Mouse (Mus musculus) testis, postnatal 10 days (tissue): Measurements from ENCODE around the gene Gm4301.
A peak's percentile ranks its signal among the peaks of the same experiment; 100 is the strongest.
"Not testable (repeated sequence)": the region's sequence is repeated elsewhere in the genome, so short reads cannot be mapped to it uniquely, and the experiment has no call there.

Experiments used
- DNase-seq: peaks from one replicate; pipeline ENCODE4 v3.0.0; 2021; ENCODE audit warnings: low spot score

Gene Gm4301

DNA sequence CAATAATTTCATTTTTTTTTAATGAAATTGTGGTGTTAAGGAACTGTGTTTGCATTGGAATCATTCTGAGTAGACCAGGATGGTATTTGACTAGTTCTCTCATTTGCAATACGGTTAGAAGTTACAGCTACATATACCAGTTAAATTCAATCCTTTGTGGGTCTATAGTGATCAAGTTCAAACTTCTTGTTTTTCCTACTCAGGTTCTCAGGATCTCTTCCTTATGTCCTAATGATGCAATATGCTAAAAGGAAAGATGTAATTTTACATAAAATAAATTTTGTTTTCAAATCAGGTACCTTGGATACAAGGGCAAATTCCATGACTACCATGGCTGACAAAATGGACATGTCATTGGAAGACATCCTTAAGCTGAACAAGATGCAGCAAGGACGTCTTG lies at the start of gene Gm4301:
TSS of gene Gm4301 (plus strand) at position 301 of the 400 bp plus-strand sequence.
- not testable (repeated sequence) for DNase-seq

DNA sequence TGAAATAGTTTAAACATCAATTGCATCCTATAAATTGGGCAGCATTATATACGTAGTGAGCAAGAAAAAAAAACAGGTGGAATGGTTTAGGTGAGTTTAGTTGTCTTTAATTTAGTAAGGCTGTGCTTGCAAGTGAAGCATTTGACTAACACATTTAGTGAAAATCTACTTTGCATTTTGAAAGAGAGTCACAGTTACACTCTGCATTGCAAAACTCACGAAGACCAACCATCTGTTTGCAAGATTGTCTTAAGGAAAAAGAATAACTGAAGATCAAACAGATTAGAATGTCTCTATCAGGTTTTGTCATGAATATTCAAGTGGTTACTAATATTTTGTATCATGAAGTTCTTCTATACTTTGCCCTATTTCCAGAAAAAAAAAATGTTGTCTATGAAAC lies 39.4 kb upstream of the Gm4301 start:
- DNase-seq, result no peak

DNA sequence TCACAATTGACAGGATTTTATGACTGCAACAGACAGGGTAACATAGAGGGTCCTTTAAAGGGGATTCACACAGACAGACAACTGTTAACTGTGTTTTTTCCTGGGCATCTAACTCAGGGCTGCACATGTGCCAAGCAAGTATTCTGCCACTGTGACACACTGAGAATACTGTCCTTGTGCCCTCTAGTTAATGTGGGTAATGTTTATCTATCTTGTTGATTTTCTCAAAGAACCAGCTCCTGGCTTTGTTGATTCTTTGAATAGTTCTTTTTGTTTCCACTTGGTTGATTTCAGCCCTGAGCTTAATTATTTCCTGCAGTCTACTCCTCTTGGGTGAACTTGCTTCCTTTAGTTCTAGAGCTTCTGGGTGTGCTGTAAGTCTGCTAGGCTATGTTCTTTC lies 35.4 kb upstream of the Gm4301 start:
- not testable (repeated sequence) for DNase-seq

DNA sequence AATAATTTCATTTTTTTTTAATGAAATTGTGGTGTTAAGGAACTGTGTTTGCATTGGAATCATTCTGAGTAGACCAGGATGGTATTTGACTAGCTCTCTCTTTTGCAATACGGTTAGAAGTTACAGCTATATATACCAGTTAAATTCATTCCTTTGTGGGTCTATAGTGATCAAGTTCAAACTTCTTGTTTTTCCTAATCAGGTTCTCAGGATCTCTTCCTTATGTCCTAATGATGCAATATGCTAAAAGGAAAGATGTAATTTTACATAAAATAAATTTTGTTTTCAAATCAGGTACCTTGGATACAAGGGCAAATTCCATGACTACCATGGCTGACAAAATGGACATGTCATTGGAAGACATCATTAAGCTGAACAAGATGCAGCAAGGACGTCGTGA lies 5.1 kb downstream of the Gm4301 start, which contains the start of gene Gm4302:
TSS of gene Gm4302 (plus strand) at position 301 of the 400 bp plus-strand sequence.
- not testable (repeated sequence) for DNase-seq

DNA sequence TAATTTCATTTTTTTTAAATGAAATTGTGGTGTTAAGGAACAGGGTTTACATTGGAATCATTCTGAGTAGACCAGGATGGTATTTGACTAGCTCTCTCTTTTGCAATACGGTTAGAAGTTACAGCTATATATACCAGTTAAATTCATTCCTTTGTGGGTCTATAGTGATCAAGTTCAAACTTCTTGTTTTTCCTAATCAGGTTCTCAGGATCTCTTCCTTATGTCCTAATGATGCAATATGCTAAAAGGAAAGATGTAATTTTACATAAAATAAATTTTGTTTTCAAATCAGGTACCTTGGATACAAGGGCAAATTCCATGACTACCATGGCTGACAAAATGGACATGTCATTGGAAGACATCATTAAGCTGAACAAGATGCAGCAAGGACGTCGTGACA lies 10.2 kb downstream of the Gm4301 start, which contains the start of gene Gm4303:
TSS of gene Gm4303 (plus strand) at position 301 of the 400 bp plus-strand sequence.
- not testable (repeated sequence) for DNase-seq

DNA sequence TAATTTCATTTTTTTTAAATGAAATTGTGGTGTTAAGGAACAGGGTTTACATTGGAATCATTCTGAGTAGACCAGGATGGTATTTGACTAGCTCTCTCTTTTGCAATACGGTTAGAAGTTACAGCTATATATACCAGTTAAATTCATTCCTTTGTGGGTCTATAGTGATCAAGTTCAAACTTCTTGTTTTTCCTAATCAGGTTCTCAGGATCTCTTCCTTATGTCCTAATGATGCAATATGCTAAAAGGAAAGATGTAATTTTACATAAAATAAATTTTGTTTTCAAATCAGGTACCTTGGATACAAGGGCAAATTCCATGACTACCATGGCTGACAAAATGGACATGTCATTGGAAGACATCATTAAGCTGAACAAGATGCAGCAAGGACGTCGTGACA lies 15.3 kb downstream of the Gm4301 start, which contains the start of gene Gm4305:
TSS of gene Gm4305 (plus strand) at position 301 of the 400 bp plus-strand sequence.
- not testable (repeated sequence) for DNase-seq

DNA sequence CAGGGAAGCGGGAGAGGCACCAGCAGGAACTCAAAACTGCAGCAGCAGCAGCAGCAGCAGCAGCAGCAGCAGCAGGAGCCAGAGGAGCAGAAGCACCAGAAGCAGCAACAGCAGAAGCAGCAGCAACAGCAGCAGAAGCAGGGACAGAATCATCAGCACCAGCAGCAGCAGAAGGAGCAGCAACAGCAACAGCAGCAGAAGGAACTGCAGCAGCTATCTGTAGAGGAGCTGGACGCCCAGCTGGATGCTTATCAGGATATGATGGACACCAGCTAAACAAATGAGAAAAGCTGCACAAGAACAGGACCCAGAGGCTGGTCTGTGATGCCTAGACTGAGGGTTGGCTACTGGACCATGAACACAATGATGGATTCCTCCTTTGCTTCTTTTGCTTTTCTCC lies 21.4 kb downstream of the Gm4301 start:
- DNase-seq, result peak; percentile 40

DNA sequence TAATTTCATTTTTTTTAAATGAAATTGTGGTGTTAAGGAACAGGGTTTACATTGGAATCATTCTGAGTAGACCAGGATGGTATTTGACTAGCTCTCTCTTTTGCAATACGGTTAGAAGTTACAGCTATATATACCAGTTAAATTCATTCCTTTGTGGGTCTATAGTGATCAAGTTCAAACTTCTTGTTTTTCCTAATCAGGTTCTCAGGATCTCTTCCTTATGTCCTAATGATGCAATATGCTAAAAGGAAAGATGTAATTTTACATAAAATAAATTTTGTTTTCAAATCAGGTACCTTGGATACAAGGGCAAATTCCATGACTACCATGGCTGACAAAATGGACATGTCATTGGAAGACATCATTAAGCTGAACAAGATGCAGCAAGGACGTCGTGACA lies 25.6 kb downstream of the Gm4301 start, which contains the start of gene Gm4307:
TSS of gene Gm4307 (plus strand) at position 301 of the 400 bp plus-strand sequence.
- not testable (repeated sequence) for DNase-seq

DNA sequence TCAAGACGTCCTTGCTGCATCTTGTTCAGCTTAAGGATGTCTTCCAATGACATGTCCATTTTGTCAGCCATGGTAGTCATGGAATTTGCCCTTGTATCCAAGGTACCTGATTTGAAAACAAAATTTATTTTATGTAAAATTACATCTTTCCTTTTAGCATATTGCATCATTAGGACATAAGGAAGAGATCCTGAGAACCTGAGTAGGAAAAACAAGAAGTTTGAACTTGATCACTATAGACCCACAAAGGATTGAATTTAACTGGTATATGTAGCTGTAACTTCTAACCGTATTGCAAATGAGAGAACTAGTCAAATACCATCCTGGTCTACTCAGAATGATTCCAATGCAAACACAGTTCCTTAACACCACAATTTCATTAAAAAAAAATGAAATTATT lies 47.0 kb downstream of the Gm4301 start, which contains the start of gene Gm4312:
TSS of gene Gm4312 (minus strand) at position 101 of the 400 bp plus-strand sequence.
- DNase-seq, result not testable (repeated sequence)
